In genomic region chr1:74714967-74715366, GRCm38 (mm10) we compare ENCODE assay signal across 25 mouse cellular contexts. TPM values are rescaled to one million over a fixed set of nuclear protein-coding genes. Genes with fewer than 3 reads are reported as not detected.
DNase-seq lines count a peak whose midpoint lies in the region; ATAC-seq and TF ChIP-seq lines count a peak whose summit lies in the region.
"Had no signal": no experiment of that assay in that cellular context is flagged by ENCODE, and none has a peak within 500 bp of the region (broad histone marks: within the 10 kb centered on the region; RNA-seq: fewer than 3 reads in every experiment).

No protein-coding gene starts in this region.

- H3K4me2 ChIP-seq in heart, embryonic 12.5 days: peak overlapping the region; percentile 85
- no peak overlapping the region for H3K4me2 ChIP-seq in embryonic facial prominence, embryonic 11.5 days (ENCODE audit: low read depth, low read length)
- peak overlapping the region; percentile 93; the same call in 1 of the 2 replicates for H3K4me2 ChIP-seq in limb, embryonic 12.5 days
- H3K4me2 ChIP-seq: forebrain, embryonic 13.5 days; midbrain, embryonic 12.5 days; neural tube, embryonic 12.5 days had no signal

- ATAC-seq in heart, embryonic 12.5 days (ENCODE audit: insufficient number of reproducible peaks, low FRiP score): no peak
- no peak for ATAC-seq in embryonic facial prominence, embryonic 11.5 days (replicated peaks; ENCODE audit: insufficient number of reproducible peaks, low FRiP score, low TSS enrichment, low read depth)
- ATAC-seq in limb, embryonic 12.5 days (ENCODE audit: insufficient number of reproducible peaks, insufficient read depth, low FRiP score, low TSS enrichment, low read depth): no peak
- ATAC-seq: forebrain, embryonic 13.5 days; intestine, embryonic 15.5 days had no signal

- no peak for DNase-seq in heart, postnatal 4 days
- peak; percentile 61 for DNase-seq in MEL (ENCODE audit: low read depth, low spot score)
- peak; percentile 14 for DNase-seq in embryonic facial prominence, embryonic 11.5 days (ENCODE audit: low spot score)
- DNase-seq in T-cell, adult 2 months (ENCODE audit: low spot score): no peak
- DNase-seq in layer of hippocampus, postnatal 14 days (ENCODE audit: low spot score in 2 of 2): no peak
- no peak for DNase-seq in thymus, adult 2 months
- DNase-seq: cerebellum, adult 9-11 months; gastrocnemius, postnatal 14 days; heart, postnatal 14 days; layer of hippocampus, postnatal 36 days; thymus, postnatal 36 days had no signal

- H3K36me3 ChIP-seq in heart, embryonic 12.5 days: peaks cover 3% of the 10 kb centered on the region; the same call in 1 of the 2 replicates
- H3K36me3 ChIP-seq in MEL (ENCODE audit: control insufficient read depth in 1 of 2, insufficient read depth in 2 of 2, low read length in 2 of 2): 0 out of 4 replicates have a peak, but pooled peaks cover 0 to 3% of the 10 kb centered on the region in 2 experiments
- no peaks in the 10 kb centered on the region for H3K36me3 ChIP-seq in embryonic facial prominence, embryonic 11.5 days (replicated peaks; ENCODE audit: control insufficient read depth, insufficient read depth, low read depth, low read length)
- no peaks in the 10 kb centered on the region for H3K36me3 ChIP-seq in limb, embryonic 12.5 days
- H3K36me3 ChIP-seq in thymus, adult 2 months (ENCODE audit: control insufficient read depth, insufficient read depth, low read length): no peaks in the 10 kb centered on the region
- H3K36me3 ChIP-seq: heart, embryonic 10.5 days; intestine, embryonic 15.5 days; midbrain, embryonic 12.5 days; neural tube, embryonic 12.5 days had no signal

- no peak for TF ChIP-seq CTCF in MEL (IDR thresholded peaks at IDR 0.05 in 2 of 3, conservative IDR thresholded peaks at IDR 0.05 in 1 of 3; ENCODE audit: control insufficient read depth in 1 of 3, insufficient read depth in 1 of 3, low read depth in 2 of 3, low read length in 3 of 3, poor library complexity in 1 of 3, severe bottlenecking in 1 of 3)
- TF ChIP-seq CTCF in thymus, adult 2 months (IDR thresholded peaks at IDR 0.05; ENCODE audit: borderline replicate concordance, control insufficient read depth, extremely low read depth, insufficient read depth, low read length, poor library complexity): no peak

- H3K27ac ChIP-seq in heart, embryonic 12.5 days (ENCODE audit: poor library complexity, severe bottlenecking): no peak overlapping the region
- H3K27ac ChIP-seq in MEL (ENCODE audit: control insufficient read depth, low read depth, low read length): no peak overlapping the region
- no peak overlapping the region for H3K27ac ChIP-seq in embryonic facial prominence, embryonic 11.5 days (replicated peaks; ENCODE audit: low read depth, low read length)
- H3K27ac ChIP-seq in limb, embryonic 12.5 days: peak overlapping the region; percentile 53; the same call in 1 of the 2 replicates
- no peak overlapping the region for H3K27ac ChIP-seq in thymus, adult 2 months (ENCODE audit: control insufficient read depth, insufficient read depth, low read length)
- H3K27ac ChIP-seq: forebrain, embryonic 13.5 days; heart, embryonic 10.5 days; hindbrain, embryonic 14.5 days; intestine, embryonic 15.5 days; kidney, postnatal 0 days; liver, embryonic 14.5 days; midbrain, embryonic 12.5 days; neural tube, embryonic 12.5 days had no signal

- no peak for TF ChIP-seq EP300 in MEL (IDR thresholded peaks at IDR 0.05; ENCODE audit: low read depth in 1 of 2, low read length in 2 of 2)

- H3K4me3 ChIP-seq in heart, embryonic 12.5 days: no peak overlapping the region
- H3K4me3 ChIP-seq in MEL (ENCODE audit: control insufficient read depth in 1 of 2, insufficient read depth in 1 of 2, low read depth in 2 of 2, low read length in 2 of 2): no peak overlapping the region
- H3K4me3 ChIP-seq in embryonic facial prominence, embryonic 11.5 days (ENCODE audit: low read depth, low read length): no peak overlapping the region
- H3K4me3 ChIP-seq in limb, embryonic 12.5 days (replicated peaks): no peak overlapping the region
- no peak overlapping the region for H3K4me3 ChIP-seq in thymus, adult 2 months (ENCODE audit: control insufficient read depth, insufficient read depth, low read length)
- H3K4me3 ChIP-seq: erythroblast, embryonic 14.5 days; forebrain, embryonic 13.5 days; intestine, embryonic 15.5 days; midbrain, embryonic 12.5 days; neural tube, embryonic 12.5 days had no signal

- H3K27me3 ChIP-seq in heart, embryonic 12.5 days (replicated peaks): no peaks in the 10 kb centered on the region
- H3K27me3 ChIP-seq in MEL (ENCODE audit: control insufficient read depth in 1 of 2, insufficient read depth in 2 of 2, low read length in 2 of 2): peaks cover 0 to under 1% of the 10 kb centered on the region in 2 experiments; a peak in 1 of 4 replicates
- no peaks in the 10 kb centered on the region for H3K27me3 ChIP-seq in embryonic facial prominence, embryonic 11.5 days (ENCODE audit: control insufficient read depth, insufficient read depth, low read length)
- H3K27me3 ChIP-seq in limb, embryonic 12.5 days: 0 out of 2 replicates have a peak, but pooled peaks cover 3% of the 10 kb centered on the region
- H3K27me3 ChIP-seq in thymus, adult 2 months (ENCODE audit: control insufficient read depth, insufficient read depth, low read length): no peaks in the 10 kb centered on the region; the same call in 1 of the 2 replicates
- H3K27me3 ChIP-seq: CH12.LX; intestine, embryonic 15.5 days had no signal

- TF ChIP-seq POLR2A in MEL (IDR thresholded peaks at IDR 0.05; ENCODE audit: control insufficient read depth in 1 of 2, insufficient read depth in 1 of 2, low read depth in 1 of 2, low read length in 2 of 2, poor library complexity in 1 of 2): no peak
- no peak for TF ChIP-seq POLR2A in thymus, adult 2 months (IDR thresholded peaks at IDR 0.05; ENCODE audit: control insufficient read depth, extremely low read depth, insufficient read depth, low read length, poor library complexity)

- no peak for TF ChIP-seq RAD21 in MEL (IDR thresholded peaks at IDR 0.05; ENCODE audit: low read depth, low read length)

- no peaks in the 10 kb centered on the region for H3K79me2 ChIP-seq in MEL (ENCODE audit: control insufficient read depth, insufficient read depth, low read length, poor library complexity)

- WGBS in heart, embryonic 12.5 days: 37% methylated on average over 2 of the region's 2 CpGs
- WGBS in embryonic facial prominence, embryonic 11.5 days: 23% methylated on average over 2 of the region's 2 CpGs
- WGBS in limb, embryonic 12.5 days: 32% methylated on average over 2 of the region's 2 CpGs
- 52% methylated on average over 2 of the region's 2 CpGs for WGBS in thymus, adult 2 months

- no peaks in the 10 kb centered on the region for H3K9me3 ChIP-seq in heart, embryonic 12.5 days (replicated peaks)
- H3K9me3 ChIP-seq in MEL (replicated peaks; ENCODE audit: insufficient read depth, low read length): no peaks in the 10 kb centered on the region
- H3K9me3 ChIP-seq in embryonic facial prominence, embryonic 11.5 days (replicated peaks; ENCODE audit: control insufficient read depth, low read length): no peaks in the 10 kb centered on the region
- no peaks in the 10 kb centered on the region for H3K9me3 ChIP-seq in limb, embryonic 12.5 days
- H3K9me3 ChIP-seq: forebrain, embryonic 13.5 days; heart, embryonic 10.5 days; intestine, embryonic 15.5 days; midbrain, embryonic 12.5 days; neural tube, embryonic 12.5 days had no signal

- no peak overlapping the region for H3K9ac ChIP-seq in heart, embryonic 12.5 days
- no peak overlapping the region for H3K9ac ChIP-seq in MEL (ENCODE audit: control insufficient read depth, low read depth, low read length, poor library complexity, severe bottlenecking)
- no peak overlapping the region for H3K9ac ChIP-seq in embryonic facial prominence, embryonic 11.5 days (replicated peaks; ENCODE audit: low read length)
- H3K9ac ChIP-seq in limb, embryonic 12.5 days (replicated peaks): no peak overlapping the region
- H3K9ac ChIP-seq: forebrain, embryonic 13.5 days; hindbrain, embryonic 14.5 days; intestine, embryonic 15.5 days; liver, embryonic 14.5 days; midbrain, embryonic 12.5 days; neural tube, embryonic 12.5 days had no signal

- H3K4me1 ChIP-seq in heart, embryonic 12.5 days (replicated peaks): peaks cover 11% of the 10 kb centered on the region
- H3K4me1 ChIP-seq in MEL (ENCODE audit: control insufficient read depth in 1 of 2, insufficient read depth in 2 of 2, low read length in 2 of 2): peaks cover 0 to 16% of the 10 kb centered on the region in 2 experiments; a peak in 2 of 4 replicates
- H3K4me1 ChIP-seq in embryonic facial prominence, embryonic 11.5 days (ENCODE audit: control insufficient read depth, insufficient read depth, low read length): no peaks in the 10 kb centered on the region
- H3K4me1 ChIP-seq in limb, embryonic 12.5 days (replicated peaks): peaks cover 30% of the 10 kb centered on the region
- no peaks in the 10 kb centered on the region for H3K4me1 ChIP-seq in thymus, adult 2 months (replicated peaks; ENCODE audit: control insufficient read depth, insufficient read depth, low read length)

RNA-seq across cellular contexts. Expression of gene Cyp27a1, which starts 1.6 kb away (rescaled TPM):
- 13.5 and 13.8 TPM in 2 replicates for polyA plus RNA-seq in heart, embryonic 12.5 days (2016; fragmentation: Nextera tagmentation; extraction: Ambion mirVana)
- 1 to 10 TPM; 5.4 to 6.3 TPM for total RNA-seq in heart, postnatal 4 days (2021)
- total RNA-seq in MEL (2012; rRNA removed): not detected in 2 replicates
- polyA plus RNA-seq in MEL (2012; ENCODE audit: insufficient read depth in 1 of 2, insufficient read length in 2 of 2, low read depth in 1 of 2, low replicate concordance in 2 of 2, missing spikeins in 1 of 2): not detected
- 11.1 and 12.3 TPM in 2 replicates for polyA plus RNA-seq in embryonic facial prominence, embryonic 11.5 days (2014; fragmentation: Nextera tagmentation; extraction: Ambion mirVana)
- polyA plus RNA-seq in limb, embryonic 12.5 days (2016; fragmentation: Nextera tagmentation; extraction: Ambion mirVana): 14.9 and 15.8 TPM in 2 replicates
- 1 to 10 TPM; 1.1 to 2.6 TPM for total RNA-seq in layer of hippocampus, postnatal 14 days (2021)
- polyA plus RNA-seq in thymus, adult 2 months (2012; rRNA removed): 9.5 and 10.7 TPM in 2 replicates
- total RNA-seq: CH12.LX had no signal

RNA-seq across cellular contexts. Expression of gene Prkag3, which starts 34.1 kb away (rescaled TPM):
- 6.0 and 7.2 TPM in 2 replicates for polyA plus RNA-seq in heart, embryonic 12.5 days (2016; fragmentation: Nextera tagmentation; extraction: Ambion mirVana)
- 1 to 10 TPM; 3.7 to 4.1 TPM for total RNA-seq in heart, postnatal 4 days (2021)
- total RNA-seq in MEL (2012; rRNA removed): not detected in 2 replicates
- under 1 TPM in 1 of 2 experiments, not detected in 1; 0.03 TPM for polyA plus RNA-seq in MEL (2012; ENCODE audit: insufficient read depth in 1 of 2, insufficient read length in 2 of 2, low read depth in 1 of 2, low replicate concordance in 2 of 2, missing spikeins in 1 of 2)
- not detected in 2 replicates for polyA plus RNA-seq in embryonic facial prominence, embryonic 11.5 days (2014; fragmentation: Nextera tagmentation; extraction: Ambion mirVana)
- 0.46 and 0.47 TPM in 2 replicates for polyA plus RNA-seq in limb, embryonic 12.5 days (2016; fragmentation: Nextera tagmentation; extraction: Ambion mirVana)
- under 1 TPM; 0.14 to 0.55 TPM for total RNA-seq in layer of hippocampus, postnatal 14 days (2021)
- polyA plus RNA-seq in thymus, adult 2 months (2012; rRNA removed): 0.10 and 0.38 TPM in 2 replicates
- total RNA-seq: layer of hippocampus, postnatal 36 days; left cerebral cortex, postnatal 14 days; megakaryocyte progenitor cell, adult 5-6 weeks had no signal
- polyA plus RNA-seq: erythroblast, embryonic 14.5 days; forebrain, embryonic 13.5 days; hindbrain, embryonic 14.5 days; liver, embryonic 14.5 days; midbrain, embryonic 12.5 days had no signal

RNA-seq across cellular contexts. Expression of gene Ttll4, which starts 53.4 kb away (rescaled TPM):
- 25.1 and 25.8 TPM in 2 replicates for polyA plus RNA-seq in heart, embryonic 12.5 days (2016; fragmentation: Nextera tagmentation; extraction: Ambion mirVana)
- 10 to 100 TPM; 19.7 to 22.1 TPM for total RNA-seq in heart, postnatal 4 days (2021)
- total RNA-seq in MEL (2012; rRNA removed): 27.8 and 31.1 TPM in 2 replicates
- 10 to 100 TPM in 1 of 2 experiments, not detected in 1; 85.9 TPM for polyA plus RNA-seq in MEL (2012; ENCODE audit: insufficient read depth in 1 of 2, insufficient read length in 2 of 2, low read depth in 1 of 2, low replicate concordance in 2 of 2, missing spikeins in 1 of 2)
- 29.6 and 37.1 TPM in 2 replicates for polyA plus RNA-seq in embryonic facial prominence, embryonic 11.5 days (2014; fragmentation: Nextera tagmentation; extraction: Ambion mirVana)
- 30.4 and 33.6 TPM in 2 replicates for polyA plus RNA-seq in limb, embryonic 12.5 days (2016; fragmentation: Nextera tagmentation; extraction: Ambion mirVana)
- total RNA-seq in layer of hippocampus, postnatal 14 days (2021): 10 to 100 TPM; 23.3 to 23.8 TPM
- 45.7 and 51.4 TPM in 2 replicates for polyA plus RNA-seq in thymus, adult 2 months (2012; rRNA removed)

RNA-seq across cellular contexts. Expression of gene Wnt6, which starts 56.7 kb away (rescaled TPM):
- 0.41 and 1.3 TPM in 2 replicates for polyA plus RNA-seq in heart, embryonic 12.5 days (2016; fragmentation: Nextera tagmentation; extraction: Ambion mirVana)
- under 1 TPM; 0.12 to 0.20 TPM for total RNA-seq in heart, postnatal 4 days (2021)
- total RNA-seq in MEL (2012; rRNA removed): 0.20 TPM in 1 of 2 replicates, not detected in the other
- not detected for polyA plus RNA-seq in MEL (2012; ENCODE audit: insufficient read depth in 1 of 2, insufficient read length in 2 of 2, low read depth in 1 of 2, low replicate concordance in 2 of 2, missing spikeins in 1 of 2)
- polyA plus RNA-seq in embryonic facial prominence, embryonic 11.5 days (2014; fragmentation: Nextera tagmentation; extraction: Ambion mirVana): 15.5 and 19.1 TPM in 2 replicates
- 38.7 and 40.5 TPM in 2 replicates for polyA plus RNA-seq in limb, embryonic 12.5 days (2016; fragmentation: Nextera tagmentation; extraction: Ambion mirVana)
- under 1 TPM; 0.43 to 0.58 TPM for total RNA-seq in layer of hippocampus, postnatal 14 days (2021)
- polyA plus RNA-seq in thymus, adult 2 months (2012; rRNA removed): 1.8 and 1.9 TPM in 2 replicates
- polyA plus RNA-seq: erythroblast, embryonic 14.5 days had no signal

Comparison
In these comparisons a context has a peak if more than half of its experiments do, and no peak if none do; other contexts are left out.
1. DNase-seq: peak in MEL (single experiment) and embryonic facial prominence, embryonic 11.5 days (single experiment); none in heart, postnatal 4 days (single experiment), T-cell, adult 2 months (single experiment), layer of hippocampus, postnatal 14 days (0 of 2) and thymus, adult 2 months (single experiment).
2. RNA of gene Cyp27a1, which starts 1.6 kb away (polyA plus RNA-seq): 14.9 to 15.8 TPM in limb, embryonic 12.5 days, 13.5 to 13.8 TPM in heart, embryonic 12.5 days, 11.1 to 12.3 TPM in embryonic facial prominence, embryonic 11.5 days and 9.5 to 10.7 TPM in thymus, adult 2 months; not detected in MEL; every median in the first group is over 10 times any median in the second.